Mouse (Mus musculus): ENCODE data around the gene Ppm1l.

DNA sequence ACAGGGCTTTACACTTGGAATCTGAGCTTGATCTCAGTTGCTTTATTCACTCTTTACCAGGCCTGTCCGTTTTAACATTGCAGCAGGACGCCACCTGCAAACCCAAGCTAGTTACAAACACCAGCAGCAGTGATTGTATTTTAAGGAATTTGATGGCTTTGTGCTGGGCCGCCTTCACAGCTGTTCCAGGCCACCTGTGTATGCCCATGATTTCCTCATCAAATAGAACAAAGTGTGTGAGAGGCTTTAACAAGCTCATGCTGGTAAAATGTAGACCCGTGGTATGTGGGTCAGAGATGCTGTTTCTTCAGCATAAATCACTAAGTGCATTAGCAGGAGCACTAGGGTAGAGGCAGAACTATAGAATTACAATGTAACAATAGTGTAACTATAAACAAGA, 106.7 kb downstream of the Ppm1l start:
- TF ChIP-seq FLI1 (IDR thresholded peaks at IDR 0.05; ENCODE audit: low read length) (no peak), GATA1 (IDR thresholded peaks at IDR 0.05; ENCODE audit: borderline replicate concordance, low read length) (no peak)

Measured in megakaryocyte, embryonic 14.5 days (primary cell).